Mouse (Mus musculus) right cerebral cortex, postnatal 25 days (tissue): ENCODE results near the gene Spata46.

Experiments used
- DNase-seq: peaks from one replicate; pipeline ENCODE4 v3.0.0; 2022

Gene Spata46

GRCm38 (mm10) chr1:170308503-170308902, at the start of gene Spata46:
Gene Spata46, plus strand, starts transcription at chr1:170308803.
- no peak for DNase-seq

- DNase-seq: no peak
Measured at GRCm38 (mm10) chr1:170270281-170270680, 38.3 kb upstream of the Spata46 start.

- no peak for DNase-seq
Measured at GRCm38 (mm10) chr1:170270696-170271095, 37.9 kb upstream of the Spata46 start.

GRCm38 (mm10) chr1:170273252-170273651, 35.4 kb upstream of the Spata46 start:
- no peak for DNase-seq

- no peak for DNase-seq
Measured at GRCm38 (mm10) chr1:170277016-170277415, 31.6 kb upstream of the Spata46 start, which contains the start of gene Sh2d1b1. Gene Sh2d1b1, plus strand, starts transcription at chr1:170277320.

- DNase-seq: no peak
Measured at GRCm38 (mm10) chr1:170282415-170283129, 26.0 kb upstream of the Spata46 start.

- peak; percentile 41 for DNase-seq
Measured at GRCm38 (mm10) chr1:170292239-170292951, 16.2 kb upstream of the Spata46 start.

GRCm38 (mm10) chr1:170293257-170293656, 15.3 kb upstream of the Spata46 start:
- DNase-seq: no peak

GRCm38 (mm10) chr1:170294786-170295570, 13.6 kb upstream of the Spata46 start:
- DNase-seq: peak; percentile 32

GRCm38 (mm10) chr1:170299496-170299895, 9.1 kb upstream of the Spata46 start:
- no peak for DNase-seq

- no peak for DNase-seq
Measured at GRCm38 (mm10) chr1:170301686-170302085, 6.9 kb upstream of the Spata46 start.

GRCm38 (mm10) chr1:170302456-170302855, 6.1 kb upstream of the Spata46 start:
- DNase-seq: no peak

GRCm38 (mm10) chr1:170303103-170303502, 5.5 kb upstream of the Spata46 start:
- no peak for DNase-seq

GRCm38 (mm10) chr1:170305002-170305401, 3.6 kb upstream of the Spata46 start:
- no peak for DNase-seq

- DNase-seq: no peak
Measured at GRCm38 (mm10) chr1:170306232-170306631, 2.4 kb upstream of the Spata46 start, which contains the start of gene Gm7694. Gene Gm7694, minus strand, starts transcription at chr1:170306332.

GRCm38 (mm10) chr1:170311431-170311830, 2.8 kb downstream of the Spata46 start:
- DNase-seq: no peak

- DNase-seq: no peak
Measured at GRCm38 (mm10) chr1:170322046-170322445, 13.4 kb downstream of the Spata46 start.

GRCm38 (mm10) chr1:170323001-170323400, 14.4 kb downstream of the Spata46 start:
- no peak for DNase-seq

- DNase-seq: no peak
Measured at GRCm38 (mm10) chr1:170324312-170324711, 15.7 kb downstream of the Spata46 start.

GRCm38 (mm10) chr1:170325277-170325676, 16.7 kb downstream of the Spata46 start:
- DNase-seq: no peak

GRCm38 (mm10) chr1:170331926-170332325, 23.3 kb downstream of the Spata46 start:
- no peak for DNase-seq

GRCm38 (mm10) chr1:170332775-170333174, 24.2 kb downstream of the Spata46 start:
- no peak for DNase-seq

- no peak for DNase-seq
Measured at GRCm38 (mm10) chr1:170339943-170340342, 31.3 kb downstream of the Spata46 start.
